In the genomic region with DNA sequence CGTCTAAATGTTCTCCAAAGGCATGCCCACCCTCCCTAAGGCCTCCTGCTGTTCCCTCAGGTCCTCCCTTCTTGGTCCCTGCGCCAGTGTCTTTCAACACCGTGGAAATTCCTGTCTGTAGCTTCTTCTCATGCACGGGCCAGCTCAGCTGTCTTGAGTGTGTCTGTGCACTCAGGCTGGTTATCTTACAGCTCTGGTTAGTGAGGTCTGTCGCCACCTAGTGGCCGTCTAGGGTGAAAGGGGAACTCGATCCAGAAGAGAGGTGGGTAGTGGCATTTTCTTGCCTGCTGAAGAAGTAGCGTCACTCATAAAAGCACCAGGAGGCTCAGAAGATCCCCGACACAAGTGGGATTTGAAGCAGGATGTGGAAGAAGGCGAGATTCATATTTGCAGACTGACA, we compare ENCODE assay signal across 8 mouse cellular contexts.
A peak's percentile ranks its signal among the peaks of the same experiment; 100 is the strongest.
DNase-seq lines count a peak whose midpoint lies in the region; ATAC-seq and TF ChIP-seq lines count a peak whose summit lies in the region.

No protein-coding gene starts in this region.

- ATAC-seq in G1E (ENCODE audit: extremely low read depth, insufficient number of reproducible peaks, low FRiP score, poor library complexity, severe bottlenecking): peak; percentile 68; the same call in 1 of the 2 replicates
- peak; percentile 71 for ATAC-seq in cerebellum, adult (ENCODE audit: insufficient number of reproducible peaks, low FRiP score, low TSS enrichment)
- peak; percentile 85 for ATAC-seq in forebrain, embryonic 15.5 days (replicated peaks)
- ATAC-seq in lung, postnatal 0 days: peak; percentile 68

- no peak for TF ChIP-seq EP300 in lung, postnatal 0 days (IDR thresholded peaks at IDR 0.05)

- H3K9me3 ChIP-seq in G1E (replicated peaks): 0 out of 2 replicates have a peak, but pooled peaks cover 2% of the 10 kb centered on the region
- no peaks in the 10 kb centered on the region for H3K9me3 ChIP-seq in forebrain, embryonic 15.5 days
- H3K9me3 ChIP-seq in lung, postnatal 0 days (ENCODE audit: low read length): no peaks in the 10 kb centered on the region

- TF ChIP-seq CTCF in G1E (IDR thresholded peaks at IDR 0.05; ENCODE audit: low read depth, low read length): peak; percentile 80
- peak; percentile 96 for TF ChIP-seq CTCF in layer of hippocampus, adult 2 months (conservative IDR thresholded peaks at IDR 0.05)
- peak; percentile 95 for TF ChIP-seq CTCF in lung, postnatal 0 days (IDR thresholded peaks at IDR 0.05)

- H3K4me1 ChIP-seq in G1E (ENCODE audit: insufficient read depth, low read depth, low read length): no peaks in the 10 kb centered on the region
- no peaks in the 10 kb centered on the region for H3K4me1 ChIP-seq in forebrain, embryonic 15.5 days
- H3K4me1 ChIP-seq in lung, postnatal 0 days (ENCODE audit: insufficient read depth, low read depth, low read length): no peaks in the 10 kb centered on the region

- intact Hi-C loops in heart, postnatal 14 days (cut with DNase I): loop anchor here (1.0 to 10.0 kb wide), 2 partner anchors 115 to 190 kb away; no protein-coding TSS in a partner anchor

- WGBS in forebrain, embryonic 15.5 days: 5% methylated on average over 10 of the region's 10 CpGs
- 3% methylated on average over 10 of the region's 10 CpGs for WGBS in lung, postnatal 0 days

- no peaks in the 10 kb centered on the region for H3K27me3 ChIP-seq in G1E (ENCODE audit: insufficient read depth, low read length)
- H3K27me3 ChIP-seq in forebrain, embryonic 15.5 days: no peaks in the 10 kb centered on the region
- H3K27me3 ChIP-seq in lung, postnatal 0 days (replicated peaks; ENCODE audit: insufficient read depth, low read length): no peaks in the 10 kb centered on the region

- H3K4me3 ChIP-seq in G1E (ENCODE audit: low read depth, low read length): no peak overlapping the region
- H3K4me3 ChIP-seq in forebrain, embryonic 15.5 days: no peak overlapping the region
- no peak overlapping the region for H3K4me3 ChIP-seq in layer of hippocampus, adult 2 months
- H3K4me3 ChIP-seq in lung, postnatal 0 days (ENCODE audit: low read depth, low read length): no peak overlapping the region

- H3K4me2 ChIP-seq in forebrain, embryonic 15.5 days (replicated peaks): no peak overlapping the region
- 0 out of 2 replicates have a peak overlapping the region, but pooled peaks have one; percentile 8 for H3K4me2 ChIP-seq in lung, postnatal 0 days (replicated peaks; ENCODE audit: low read depth, low read length)

- no peak overlapping the region for H3K27ac ChIP-seq in forebrain, embryonic 15.5 days (replicated peaks)
- H3K27ac ChIP-seq in layer of hippocampus, adult 2 months: no peak overlapping the region
- H3K27ac ChIP-seq in lung, postnatal 0 days (ENCODE audit: low read length): no peak overlapping the region

- no peak overlapping the region; the same call in 1 of the 2 replicates for H3K9ac ChIP-seq in forebrain, embryonic 15.5 days (replicated peaks)
- H3K9ac ChIP-seq in lung, postnatal 0 days (replicated peaks; ENCODE audit: low read depth): no peak overlapping the region

- no peaks in the 10 kb centered on the region for H3K36me3 ChIP-seq in G1E (replicated peaks)
- H3K36me3 ChIP-seq in forebrain, embryonic 15.5 days: no peaks in the 10 kb centered on the region
- no peaks in the 10 kb centered on the region for H3K36me3 ChIP-seq in lung, postnatal 0 days (ENCODE audit: insufficient read depth, low read length)

- DNase-seq in G1E (ENCODE audit: low spot score): peak; percentile 61
- DNase-seq in heart, postnatal 14 days: peak; percentile 83 to 86
- peak; percentile 85 to 88 for DNase-seq in layer of hippocampus, adult 2 months (ENCODE audit: low spot score in 2 of 2)
- DNase-seq in lung, postnatal 0 days (ENCODE audit: low spot score): peak; percentile 86
- peak; percentile 65 for DNase-seq in ovary, postnatal 14 days (ENCODE audit: low spot score)
- DNase-seq in thymus, postnatal 10 days (ENCODE audit: low spot score in 2 of 2): peak; percentile 51 to 84
